Mouse (Mus musculus) Patski (cell line): Measurements from ENCODE around the gene Fbxw19. TPM values are rescaled to one million over a fixed set of nuclear protein-coding genes. Genes with fewer than 3 reads are reported as not detected.
"Not testable (repeated sequence)": the region's sequence is repeated elsewhere in the genome, so short reads cannot be mapped to it uniquely, and the experiment has no call there.

Experiments used
- ATAC-seq: fragments of 100-300 bp; one replicate; pipeline ENCODE4 v1.8.0; 2021
- CTCF ChIA-PET: fragments of 350-600 bp; sonication (Branson Sonifier 250); formaldehyde crosslinking; loops from one replicate; lab custom pipeline; 2022; ENCODE audit warnings: inconsistent platforms; lab: Charles Lee
- POLR2A ChIA-PET: fragments of 350-600 bp; sonication (Branson Sonifier 250); formaldehyde crosslinking; loops from one replicate; lab custom pipeline; 2022; ENCODE audit warnings: antibody characterized with exemption, inconsistent platforms; lab: Charles Lee
- DNase-seq: peaks from one replicate; pipeline ENCODE4 v3.0.0-alpha.2; 2011; ENCODE audit warnings: low read depth, low spot score
- H3K27me3 ChIP-seq: fragments of 371-371 bp; one replicate; pipeline ENCODE4 v1.5.1; 2021
- CTCF ChIP-seq: fragments of 100-300 bp; IDR thresholded peaks from one replicate; pipeline ENCODE4 v1.5.1; 2021
- in situ Hi-C: fragments of 300-500 bp; cut with MboI; formaldehyde crosslinking; loops from 3 replicates; pipeline ENCODE4 v1.11.1; 2018; ENCODE audit warnings: low pct_unique_long_range_greater_than_20kb, mixed read lengths
- polyA plus RNA-seq: library from polyadenylated mRNA; unstranded; gene quantifications from one replicate; pipeline ENCODE4 v1.2.3, GENCODE M21; 2021

The Fbxw19 gene
- polyA plus RNA-seq = not detected

GRCm38 (mm10) chr9:109495775-109496174, at the start of gene Fbxw19:
TSS of gene Fbxw19 (minus strand) at chr9:109495875.
- ATAC-seq, CTCF ChIA-PET, in situ Hi-C loops, POLR2A ChIA-PET, H3K27me3 ChIP-seq, DNase-seq: not testable (repeated sequence)

GRCm38 (mm10) chr9:109523385-109524064, 27.9 kb upstream of the Fbxw19 start:
- ChIA-PET CTCF (no interaction called here), POLR2A (no interaction called here)
- DNase-seq (no peak), ATAC-seq (no peak)
- in situ Hi-C loops = no loop called here
- no peaks in the 10 kb centered on the region for H3K27me3 ChIP-seq
- no peak for TF ChIP-seq CTCF

- ATAC-seq (no peak), DNase-seq (no peak)
- no peaks in the 10 kb centered on the region for H3K27me3 ChIP-seq
- in situ Hi-C loops = no loop called here
- TF ChIP-seq CTCF = no peak
- ChIA-PET POLR2A (no interaction called here), CTCF (no interaction called here)
These were observed 46.6 kb downstream of the Fbxw19 start, which contains the start of gene Fbxw16 for GRCm38 (mm10) chr9:109449040-109449439. TSS of gene Fbxw16 (minus strand) at chr9:109449140.

DNA sequence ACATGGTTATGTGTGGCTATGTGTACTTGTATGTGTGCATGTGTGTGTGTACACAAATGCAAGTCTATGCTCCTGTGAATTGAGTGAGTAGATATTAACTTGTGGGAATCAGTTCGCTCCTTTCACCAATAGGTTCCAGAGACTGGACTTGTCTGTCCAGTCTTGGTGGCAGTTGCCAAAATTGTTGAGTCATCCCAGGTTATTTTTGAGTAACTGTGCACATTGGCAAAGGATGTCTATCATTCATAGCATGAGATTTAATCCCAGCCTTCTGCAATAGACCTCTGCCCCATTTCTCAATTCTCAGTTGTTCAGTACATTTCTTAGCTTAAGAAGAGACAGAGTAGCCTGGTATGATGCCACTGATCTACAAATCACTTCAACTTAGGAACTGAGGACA, 62.7 kb downstream of the Fbxw19 start:
- TF ChIP-seq CTCF = no peak
- CTCF ChIA-PET = no interaction called here
- in situ Hi-C loops = no loop called here
- POLR2A ChIA-PET = no interaction called here
- ATAC-seq (no peak), DNase-seq (no peak)
- H3K27me3 ChIP-seq = no peaks in the 10 kb centered on the region

Other genes starting within 250 kb of the Fbxw19 start
- gene Fbxw14, start 208.2 kb downstream of the Fbxw19 start, polyA plus RNA-seq = not detected
- gene Fbxw28, start 156.2 kb downstream of the Fbxw19 start, polyA plus RNA-seq = not detected
- not detected for gene Fbxw22, start 91.6 kb downstream of the Fbxw19 start, polyA plus RNA-seq
- gene Fbxw16, start 46.7 kb downstream of the Fbxw19 start, polyA plus RNA-seq = not detected
- gene Fbxw15, start 72.4 kb upstream of the Fbxw19 start, polyA plus RNA-seq = not detected
- gene Fbxw24, start 130.2 kb upstream of the Fbxw19 start, polyA plus RNA-seq = not detected
- not detected for gene Fbxw25, start 168.8 kb upstream of the Fbxw19 start, polyA plus RNA-seq
- not detected for gene Fbxw18, start 206.8 kb upstream of the Fbxw19 start, polyA plus RNA-seq